Comparison of ENCODE assay signal across 8 mouse cellular contexts in the genomic region with DNA sequence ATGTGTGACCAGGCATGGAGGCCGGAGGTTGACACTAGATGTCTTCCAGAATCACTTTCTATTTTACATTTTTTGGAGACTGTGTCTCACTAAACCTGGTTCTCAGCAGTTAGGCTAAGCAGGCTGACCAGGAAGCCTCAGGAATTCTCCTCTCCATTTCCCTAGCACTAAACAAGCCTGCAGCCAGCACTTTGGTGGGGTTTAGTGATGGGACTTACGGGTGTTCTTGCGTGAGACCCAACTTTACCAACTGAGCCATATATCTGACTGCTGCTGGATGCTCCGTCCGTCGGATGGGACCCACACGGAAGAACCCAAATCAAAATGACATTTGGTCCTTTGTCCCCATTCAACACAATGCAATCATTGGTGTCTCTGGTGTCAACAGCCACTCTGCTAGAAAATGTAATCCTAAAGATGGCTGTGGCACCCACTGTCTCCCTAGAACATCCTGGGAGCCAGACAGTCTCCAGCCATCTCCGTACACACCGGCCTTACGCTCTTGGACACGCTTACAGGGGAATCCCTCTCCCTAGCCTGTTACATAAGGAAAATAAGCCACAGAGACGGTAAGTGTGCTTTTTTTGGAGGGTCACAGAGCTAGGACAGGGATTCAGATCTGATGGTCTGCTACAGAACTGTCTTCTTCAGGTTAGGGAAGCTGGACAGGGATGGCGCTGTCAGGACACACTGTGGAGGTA. TPM values are rescaled to one million over a fixed set of nuclear protein-coding genes. Genes with fewer than 3 reads are reported as not detected.
DNase-seq lines count a peak whose midpoint lies in the region; ATAC-seq and TF ChIP-seq lines count a peak whose summit lies in the region.
"Had no signal": no experiment of that assay in that cellular context is flagged by ENCODE, and none has a peak within 500 bp of the region (broad histone marks: within the 10 kb centered on the region; RNA-seq: fewer than 3 reads in every experiment).

No protein-coding gene starts in this region.

- 0 out of 2 replicates have a peak overlapping the region, but pooled peaks have one; percentile 19 for H3K27ac ChIP-seq in kidney, embryonic 15.5 days
- H3K27ac ChIP-seq in brown adipose tissue, adult 24 weeks (replicated peaks; ENCODE audit: low read depth, low read length), result peak overlapping the region; percentile 91
- peak overlapping the region; percentile 61; the same call in 1 of the 2 replicates for H3K27ac ChIP-seq in limb, embryonic 13.5 days

- no peak overlapping the region for H3K9ac ChIP-seq in kidney, embryonic 15.5 days
- H3K9ac ChIP-seq in limb, embryonic 13.5 days, result peak overlapping the region; percentile 8; the same call in 1 of the 2 replicates

- no peak for DNase-seq in kidney, adult 9 months
- no peak for DNase-seq in left cerebral cortex, postnatal 4 days
- DNase-seq: right cerebral cortex, postnatal 25 days had no signal

- ATAC-seq in kidney, embryonic 15.5 days (replicated peaks; ENCODE audit: low FRiP score), result no peak
- no peak for ATAC-seq in limb, embryonic 13.5 days (ENCODE audit: low FRiP score, low read depth)
- no peak for ATAC-seq in cerebellum, adult (ENCODE audit: insufficient number of reproducible peaks, low FRiP score, low TSS enrichment)

- TF ChIP-seq CTCF in E14TG2a.4 (conservative IDR thresholded peaks at IDR 0.05; ENCODE audit: low read length), result no peak

- H3K4me2 ChIP-seq in kidney, embryonic 15.5 days, result peak overlapping the region; percentile 98
- peak overlapping the region; percentile 98 for H3K4me2 ChIP-seq in limb, embryonic 13.5 days (replicated peaks)

- WGBS in kidney, embryonic 15.5 days, result 92% methylated on average over 13 of the region's 13 CpGs
- WGBS in limb, embryonic 13.5 days, result 90% methylated on average over 13 of the region's 13 CpGs

- H3K4me3 ChIP-seq in kidney, embryonic 15.5 days (replicated peaks), result no peak overlapping the region
- H3K4me3 ChIP-seq in E14TG2a.4 (replicated peaks; ENCODE audit: low read length), result peak overlapping the region; percentile 96
- H3K4me3 ChIP-seq in brown adipose tissue, adult 24 weeks (ENCODE audit: insufficient read depth, low read depth, low read length), result peak overlapping the region; percentile 94
- no peak overlapping the region for H3K4me3 ChIP-seq in limb, embryonic 13.5 days

- no peaks in the 10 kb centered on the region for H3K9me3 ChIP-seq in kidney, embryonic 15.5 days (replicated peaks)
- H3K9me3 ChIP-seq in E14TG2a.4 (ENCODE audit: low read length), result no peaks in the 10 kb centered on the region
- no peaks in the 10 kb centered on the region for H3K9me3 ChIP-seq in limb, embryonic 13.5 days

- no peaks in the 10 kb centered on the region for H3K36me3 ChIP-seq in kidney, embryonic 15.5 days
- H3K36me3 ChIP-seq in E14TG2a.4 (ENCODE audit: insufficient read depth, low read length), result peaks cover 58% of the 10 kb centered on the region
- no peaks in the 10 kb centered on the region; the same call in 1 of the 2 replicates for H3K36me3 ChIP-seq in limb, embryonic 13.5 days

- intact Hi-C loops in left cerebral cortex, postnatal 4 days (cut with DNase I), result no loop called here

- H3K4me1 ChIP-seq in kidney, embryonic 15.5 days, result peaks cover 93% of the 10 kb centered on the region
- peaks cover 90% of the 10 kb centered on the region for H3K4me1 ChIP-seq in E14TG2a.4 (replicated peaks; ENCODE audit: low read depth, low read length)
- peaks cover 33% of the 10 kb centered on the region for H3K4me1 ChIP-seq in brown adipose tissue, adult 24 weeks (ENCODE audit: control insufficient read depth, insufficient read depth, insufficient read length, low read length)
- peaks cover 40% of the 10 kb centered on the region for H3K4me1 ChIP-seq in limb, embryonic 13.5 days

- no peaks in the 10 kb centered on the region for H3K27me3 ChIP-seq in kidney, embryonic 15.5 days
- peaks cover under 1% of the 10 kb centered on the region; the same call in 1 of the 2 replicates for H3K27me3 ChIP-seq in E14TG2a.4 (ENCODE audit: insufficient read depth, low read length)
- H3K27me3 ChIP-seq in limb, embryonic 13.5 days, result peaks cover 11% of the 10 kb centered on the region; the same call in 1 of the 2 replicates

RNA-seq across cellular contexts. Expression of gene Pald1, which starts 3.8 kb away (rescaled TPM):
- 33.5 and 37.3 TPM in 2 replicates for polyA plus RNA-seq in kidney, embryonic 15.5 days (2015; fragmentation: Nextera tagmentation; extraction: Ambion mirVana)
- 22.9 and 31.9 TPM in 2 replicates for polyA plus RNA-seq in brown adipose tissue, adult 24 weeks (2012; ENCODE audit: insufficient read depth, insufficient read length, missing spikeins)
- polyA plus RNA-seq in limb, embryonic 13.5 days (2015; fragmentation: Nextera tagmentation; extraction: Ambion mirVana), result 20.2 and 24.1 TPM in 2 replicates
- 10 to 100 TPM; 22.8 to 25.8 TPM for total RNA-seq in left cerebral cortex, postnatal 4 days (2021)

RNA-seq across cellular contexts. Expression of gene Nodal, which starts 38.3 kb away (rescaled TPM):
- 0.38 and 0.42 TPM in 2 replicates for polyA plus RNA-seq in kidney, embryonic 15.5 days (2015; fragmentation: Nextera tagmentation; extraction: Ambion mirVana)
- polyA plus RNA-seq in brown adipose tissue, adult 24 weeks (2012; ENCODE audit: insufficient read depth, insufficient read length, missing spikeins), result not detected in 2 replicates
- polyA plus RNA-seq in limb, embryonic 13.5 days (2015; fragmentation: Nextera tagmentation; extraction: Ambion mirVana), result 0.19 and 0.20 TPM in 2 replicates
- total RNA-seq in left cerebral cortex, postnatal 4 days (2021), result under 1 TPM in 1 of 2 experiments, not detected in 1; 0.18 TPM

Comparison
In these comparisons a context has a peak if more than half of its experiments do, and no peak if none do; other contexts are left out.
1. H3K27ac ChIP-seq: peak in every context shown above with its lines; median percentile 91 in brown adipose tissue, adult 24 weeks; 61 in limb, embryonic 13.5 days; 19 in kidney, embryonic 15.5 days.
2. H3K4me3 ChIP-seq: peak in E14TG2a.4 (single experiment) and brown adipose tissue, adult 24 weeks (single experiment); none in kidney, embryonic 15.5 days (single experiment) and limb, embryonic 13.5 days (single experiment).